Mouse (Mus musculus) heart, adult 2 months (tissue): ENCODE data around the gene Odf2l.

ENCODE experiments used
- CTCF ChIP-seq: fragments of 200-600 bp; IDR thresholded peaks from 2 replicates; pipeline ENCODE4 v1.8.1; 2022; ENCODE audit warnings: antibody characterized with exemption, mild to moderate bottlenecking, moderate library complexity
- EP300 ChIP-seq: fragments of 200-500 bp; IDR thresholded peaks from 2 replicates; pipeline ENCODE4 v1.6.1; 2011; ENCODE audit warnings: low read depth, low read length, control low read depth; ENCODE audit not compliant: insufficient read depth
- POLR2A ChIP-seq: fragments of 200-500 bp; IDR thresholded peaks from 2 replicates; pipeline ENCODE4 v1.6.1; 2011; ENCODE audit warnings: mild to moderate bottlenecking, low read depth, low read length, control low read depth; ENCODE audit not compliant: insufficient read depth

DNA sequence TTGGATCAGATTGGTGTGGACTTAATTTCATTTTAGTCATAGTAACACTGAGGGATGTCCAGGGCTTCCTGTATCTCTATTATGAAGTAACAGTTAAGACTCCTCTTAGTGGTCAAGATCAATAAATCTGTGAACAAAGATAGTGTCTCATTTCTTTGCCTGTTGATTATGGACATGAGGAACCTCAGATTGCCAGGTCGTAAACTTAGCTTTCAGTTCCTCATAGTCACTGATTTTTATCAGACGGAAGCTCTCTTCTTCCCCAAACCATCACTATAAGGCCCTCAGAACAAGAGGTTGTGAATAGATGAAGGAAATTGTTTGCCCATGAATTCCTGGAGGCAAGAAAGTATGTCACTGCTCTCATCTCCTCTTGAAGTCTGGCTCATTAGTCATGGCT is 73.6 kb downstream of the Odf2l start:
- TF ChIP-seq POLR2A: no peak
- TF ChIP-seq CTCF: no peak
- no peak for TF ChIP-seq EP300
